Mouse (Mus musculus) gastrocnemius, postnatal 25 days (tissue): ENCODE data around the gene Tmem109. TPM values are rescaled to one million over a fixed set of nuclear protein-coding genes. Genes with fewer than 3 reads are reported as not detected.
A peak's percentile ranks its signal among the peaks of the same experiment; 100 is the strongest.

ENCODE experiments used
- DNase-seq: peaks from one replicate; pipeline ENCODE4 v3.0.0; 2022
- total RNA-seq, 2 experiments: library from RNA; stranded (reverse); gene quantifications; 1 replicate in 1 of 2; 2 replicates in 1 of 2; pipeline ENCODE4 v1.2.3; 2021

Gene Tmem109
- total RNA-seq, 2 experiments from 2014 or later: 190 to 210 TPM

- DNase-seq: peak; percentile 97
Measured at GRCm38 (mm10) chr19:10895016-10895528, 13.3 kb upstream of the Tmem109 start, which contains the start of gene Prpf19. Gene Prpf19, plus strand, starts transcription at chr19:10895231.

DNA sequence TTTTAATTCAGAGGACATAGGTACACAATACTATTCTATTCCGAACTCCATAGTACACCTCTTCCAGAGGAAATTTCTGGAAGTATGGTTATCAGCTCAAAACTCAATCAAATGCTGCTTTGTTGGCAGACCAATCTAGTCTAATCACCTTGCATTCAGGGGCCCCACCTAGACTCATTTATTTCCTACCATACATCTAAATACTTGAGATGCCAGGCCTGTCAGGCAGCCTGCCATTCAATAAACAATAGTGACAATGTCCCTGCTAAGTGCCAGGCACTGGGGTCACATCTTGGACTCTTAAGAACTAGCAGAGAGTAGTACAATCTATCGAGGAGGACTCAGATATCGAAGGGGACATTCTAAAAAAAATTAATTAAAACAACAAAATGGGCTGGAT, 10.4 kb upstream of the Tmem109 start:
- no peak for DNase-seq

DNA sequence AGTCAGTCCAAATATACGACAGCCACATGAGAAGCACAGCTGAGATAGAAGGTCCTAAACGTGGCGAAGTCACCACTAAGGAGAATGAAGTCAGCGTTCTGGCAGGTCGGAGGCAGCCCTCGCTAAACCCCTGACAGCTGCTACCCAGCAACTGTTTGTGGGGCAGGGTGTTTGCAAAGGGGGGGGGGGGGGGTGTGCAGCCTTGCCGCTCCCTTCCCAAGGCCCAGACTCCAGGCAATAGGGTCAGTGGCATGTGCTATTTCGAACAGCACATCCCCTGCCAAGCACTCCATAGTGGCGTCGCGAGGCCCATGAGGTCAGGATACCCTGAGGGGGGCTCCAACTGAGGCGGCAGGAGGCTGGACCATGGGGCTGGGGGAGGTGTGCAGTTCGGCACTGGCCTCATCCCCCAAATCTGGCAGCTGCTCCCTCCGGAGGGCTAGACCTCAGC, 801 bp downstream of the Tmem109 start:
- DNase-seq: peak; percentile 65

- peak; percentile 75 for DNase-seq
Measured at GRCm38 (mm10) chr19:10880085-10880974, 1.5 kb downstream of the Tmem109 start.

DNA sequence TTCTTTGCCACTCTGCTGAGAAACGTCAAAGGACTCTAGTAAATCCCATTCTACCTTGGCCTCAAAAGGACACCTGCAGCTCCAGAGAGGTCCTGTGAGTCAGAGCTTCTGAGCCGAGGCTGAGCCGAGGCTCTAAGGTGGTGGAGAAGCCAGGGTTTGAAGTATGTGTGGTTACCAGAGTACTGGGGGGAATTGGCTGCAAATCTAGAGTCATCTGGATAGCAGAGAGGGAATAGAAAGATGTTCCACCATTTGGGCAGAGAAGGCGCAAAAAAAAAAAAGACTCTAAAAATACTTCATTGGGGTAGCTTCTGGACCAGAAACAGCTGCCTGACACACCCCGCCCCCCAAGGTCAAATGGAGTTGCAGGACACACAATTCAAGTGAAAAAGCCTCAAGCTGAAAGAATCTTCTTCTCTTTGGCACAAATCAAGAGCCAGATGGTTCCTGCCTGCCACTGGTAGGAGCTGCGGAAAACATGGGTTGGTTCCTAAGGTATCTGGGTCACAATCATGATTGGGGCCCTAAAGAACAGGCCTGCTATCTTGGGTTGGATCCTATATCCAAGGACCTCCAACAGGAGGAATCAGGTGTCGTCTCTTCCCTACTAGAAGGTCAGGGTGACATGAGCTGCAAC, 3.5 kb downstream of the Tmem109 start:
- no peak for DNase-seq

GRCm38 (mm10) chr19:10871328-10871961, 10.4 kb downstream of the Tmem109 start:
- no peak for DNase-seq

GRCm38 (mm10) chr19:10870676-10871075, 11.1 kb downstream of the Tmem109 start:
- DNase-seq: no peak

- DNase-seq: no peak
Measured at GRCm38 (mm10) chr19:10869886-10870527, 11.8 kb downstream of the Tmem109 start, which contains the start of gene Tmem132a. Gene Tmem132a, minus strand, starts transcription at chr19:10869940.

GRCm38 (mm10) chr19:10869241-10869885, 12.4 kb downstream of the Tmem109 start:
- DNase-seq: peak; percentile 66

DNA sequence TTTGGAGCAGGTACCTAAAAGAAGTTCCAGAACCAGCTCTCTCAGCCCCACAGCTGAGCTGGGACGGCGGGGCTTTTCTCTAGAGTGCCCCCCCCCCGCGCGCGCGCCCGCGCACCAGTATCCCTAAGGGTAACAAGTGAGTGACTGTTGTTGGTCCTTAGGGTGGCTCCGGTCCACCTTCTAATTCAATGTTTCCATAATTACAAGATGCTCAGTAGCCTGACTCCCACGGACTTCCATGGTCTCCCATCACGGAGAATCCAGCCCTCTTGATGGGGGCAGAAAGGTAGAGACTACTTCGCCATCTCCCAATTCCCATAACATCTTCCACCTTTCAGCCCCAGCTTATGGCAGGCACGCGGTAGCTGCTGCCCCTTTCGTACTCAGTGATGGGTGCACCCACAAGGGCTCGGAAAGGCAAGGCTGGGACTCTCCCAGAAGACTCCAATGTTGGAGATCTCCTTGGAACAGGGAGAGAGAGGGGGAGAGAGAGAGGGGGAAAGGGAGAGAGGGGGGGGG, 13.1 kb downstream of the Tmem109 start:
- DNase-seq: no peak

DNA sequence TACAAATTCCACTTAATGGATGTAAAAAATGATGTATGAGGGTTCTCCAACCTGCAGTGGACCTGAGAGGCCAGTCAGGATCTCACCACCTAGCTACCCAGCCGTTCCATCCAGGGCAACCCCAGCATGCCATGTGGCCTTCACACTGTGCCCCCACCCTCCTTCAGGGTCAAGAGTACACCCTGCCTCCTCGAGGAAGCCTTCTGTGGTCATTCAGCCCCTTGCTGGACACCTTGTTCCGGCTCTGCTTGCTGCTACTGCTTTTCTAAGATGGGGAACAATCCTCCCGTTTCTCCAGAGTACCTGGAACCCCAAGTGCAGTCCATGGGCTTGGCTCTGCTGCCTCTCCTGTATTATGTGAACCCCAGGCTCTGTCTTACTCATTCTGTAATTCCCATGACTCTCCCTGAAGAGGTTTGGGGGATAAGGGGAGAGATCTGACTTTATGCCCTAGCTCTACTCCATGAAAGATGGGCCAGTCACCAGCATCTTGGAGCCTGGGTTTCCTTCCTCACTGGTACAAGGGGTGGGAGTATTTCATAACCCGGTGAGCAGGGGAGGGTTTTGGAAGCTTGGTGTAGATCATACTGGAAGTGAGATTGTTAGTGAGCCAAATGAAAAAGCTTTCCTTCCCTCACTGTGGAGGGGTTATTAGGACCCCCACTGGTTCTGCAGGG, 13.7 kb downstream of the Tmem109 start:
- DNase-seq: no peak

GRCm38 (mm10) chr19:10866351-10866750, 15.4 kb downstream of the Tmem109 start:
- DNase-seq: no peak

GRCm38 (mm10) chr19:10860072-10860497, 21.7 kb downstream of the Tmem109 start:
- DNase-seq: no peak

- no peak for DNase-seq
Measured at GRCm38 (mm10) chr19:10856520-10856919, 25.3 kb downstream of the Tmem109 start.

DNA sequence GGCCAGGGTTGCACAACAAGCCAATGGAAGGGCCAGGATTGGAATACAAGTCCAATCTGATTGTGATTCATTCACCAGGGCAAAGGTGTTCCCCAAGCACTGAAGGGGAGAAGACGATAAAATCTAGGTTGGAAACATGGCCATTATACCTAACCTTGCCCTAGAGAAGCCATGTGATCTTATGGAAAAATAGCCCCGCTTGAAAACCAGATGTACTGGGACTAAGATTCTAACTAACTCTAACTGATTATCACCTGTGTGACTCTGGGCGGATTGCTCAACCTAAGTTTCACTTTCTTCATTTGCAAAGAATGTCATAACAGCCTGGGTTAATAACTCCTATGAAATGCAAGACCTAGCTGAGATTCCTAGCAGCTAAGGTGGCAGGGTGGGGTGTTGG, 26.4 kb downstream of the Tmem109 start:
- no peak for DNase-seq

DNA sequence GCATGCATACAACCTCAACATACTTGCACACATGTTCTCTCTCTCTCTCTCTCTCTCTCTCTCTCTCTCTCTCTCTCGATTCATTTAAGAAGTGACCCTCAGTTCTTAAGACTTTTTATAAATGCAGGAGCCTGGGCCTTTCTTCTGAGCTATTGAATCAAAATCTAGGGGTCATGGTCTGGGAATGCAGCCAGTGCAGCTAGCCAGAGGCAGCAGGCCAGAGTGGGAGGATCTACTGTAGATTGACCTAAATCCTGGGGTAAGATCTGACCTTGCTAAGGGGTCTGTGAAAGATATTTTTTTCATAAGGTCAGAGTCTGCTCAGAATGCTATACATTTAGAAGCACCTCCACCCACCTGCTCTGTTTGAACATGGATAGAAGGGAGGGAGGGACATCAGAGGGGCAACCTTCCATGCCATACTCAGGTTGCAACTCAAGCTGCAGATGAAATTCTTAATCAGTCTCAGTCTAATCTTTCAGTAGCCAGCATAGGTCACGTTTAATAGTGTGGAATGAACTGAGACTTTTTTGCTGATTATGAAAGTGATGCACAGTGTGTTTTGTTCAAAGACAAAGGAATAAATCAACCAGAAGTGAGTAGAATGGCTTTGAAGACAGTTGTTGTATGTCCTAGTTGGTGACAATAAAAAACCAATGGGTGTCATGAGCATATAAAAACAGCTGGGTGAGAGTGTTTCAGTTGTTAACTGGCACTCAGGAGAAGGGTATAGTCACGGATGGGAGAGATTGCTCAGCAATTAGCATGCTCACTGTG, 34.3 kb downstream of the Tmem109 start:
- no peak for DNase-seq

- no peak for DNase-seq
Measured at GRCm38 (mm10) chr19:10846150-10846549, 35.7 kb downstream of the Tmem109 start.

DNA sequence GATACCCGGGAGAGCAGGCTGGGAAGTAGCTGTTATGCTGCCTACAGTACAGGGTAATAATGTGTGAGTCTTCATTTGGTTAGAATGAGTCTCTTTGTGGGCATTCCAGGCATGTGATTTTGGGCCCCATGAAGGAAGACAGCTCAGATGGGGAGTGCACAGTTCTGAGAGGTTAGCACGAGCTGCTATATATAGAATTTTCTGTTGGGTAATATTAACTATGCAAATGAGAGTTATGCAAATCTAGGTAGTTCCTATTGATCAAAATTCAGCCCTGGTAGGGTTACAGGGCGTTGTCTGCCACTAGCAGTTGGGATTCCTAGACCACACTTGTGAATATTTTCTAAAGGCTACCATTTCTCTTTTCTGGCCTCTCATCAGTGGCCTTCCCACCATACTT, 36.3 kb downstream of the Tmem109 start:
- no peak for DNase-seq

DNA sequence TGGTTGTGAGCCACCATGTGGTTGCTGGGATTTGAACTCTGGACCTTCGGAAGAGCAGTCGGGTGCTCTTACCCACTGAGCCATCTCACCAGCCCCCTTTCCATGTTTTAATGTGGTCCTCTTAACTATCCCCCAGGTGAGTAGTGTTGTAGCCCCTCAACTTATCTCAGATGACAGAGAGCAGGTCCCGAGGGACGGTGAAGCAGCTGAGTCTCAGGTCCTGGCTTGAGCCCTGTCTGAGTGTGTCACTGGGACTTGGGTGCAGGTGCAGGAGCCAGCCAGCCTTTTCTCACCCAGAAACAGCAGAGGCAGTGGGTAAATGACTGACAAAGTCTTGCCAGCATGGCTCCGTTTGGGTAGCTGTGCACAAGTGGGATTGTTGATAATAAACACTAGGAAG, 37.6 kb downstream of the Tmem109 start:
- DNase-seq: no peak

GRCm38 (mm10) chr19:10842914-10843313, 38.9 kb downstream of the Tmem109 start:
- DNase-seq: no peak
